Mouse (Mus musculus) liver, adult 2 months (tissue): ENCODE measurements at regions not wholly inside any gene's neighbourhood (a gene's known extent, or its start where the extent isn't known, plus 50 kb on each side); places are given as distances from the start of the nearest gene placed in this dataset.
"Not testable (repeated sequence)": the region's sequence is repeated elsewhere in the genome, so short reads cannot be mapped to it uniquely, and the experiment has no call there.

Experiments used
- DNase-seq: peaks from one replicate; pipeline ENCODE4 v3.0.0-alpha.2; 2011; ENCODE audit warnings: low read depth, low spot score; ENCODE audit errors: extremely low read depth
- H3K27ac ChIP-seq: fragments of 200-500 bp; replicated peaks from 2 replicates; pipeline ENCODE4 v1.5.1; 2012; ENCODE audit warnings: low read depth, mild to moderate bottlenecking, control low read depth, inconsistent platforms, low read length; ENCODE audit not compliant: insufficient read depth
- H3K27me3 ChIP-seq: fragments of 200-500 bp; 2 replicates; pipeline ENCODE4 v1.6.1; 2012; ENCODE audit warnings: mild to moderate bottlenecking, moderate library complexity, low read length, inconsistent platforms; ENCODE audit not compliant: control insufficient read depth, insufficient read depth
- H3K36me3 ChIP-seq: fragments of 200-500 bp; 2 replicates; pipeline ENCODE4 v1.6.1; 2012; ENCODE audit warnings: low read length, inconsistent platforms; ENCODE audit not compliant: control insufficient read depth, insufficient read depth
- H3K4me1 ChIP-seq: fragments of 200-500 bp; 2 replicates; pipeline ENCODE4 v1.6.1; 2011; ENCODE audit warnings: low read length; ENCODE audit not compliant: control insufficient read depth, insufficient read depth
- H3K4me3 ChIP-seq: fragments of 200-500 bp; 2 replicates; pipeline ENCODE4 v1.5.1; 2011; ENCODE audit warnings: low read depth, mild to moderate bottlenecking, control low read depth, low read length, moderate library complexity; ENCODE audit not compliant: insufficient read depth
- H3K79me2 ChIP-seq: fragments of 200-500 bp; 2 replicates; pipeline ENCODE4 v1.6.1; 2012; ENCODE audit warnings: inconsistent platforms, mild to moderate bottlenecking, low read length, moderate library complexity; ENCODE audit not compliant: control insufficient read depth, insufficient read depth
- H3K9ac ChIP-seq: fragments of 200-500 bp; 2 replicates; pipeline ENCODE4 v1.6.1; 2012; ENCODE audit warnings: low read depth, mild to moderate bottlenecking, control low read depth, inconsistent platforms, low read length
- CTCF ChIP-seq: fragments of 200-500 bp; IDR thresholded peaks from 2 replicates; pipeline ENCODE4 v1.5.1; 2011; ENCODE audit warnings: low read depth, low read length, control low read depth
- POLR2A ChIP-seq: fragments of 200-500 bp; IDR thresholded peaks from 2 replicates; pipeline ENCODE4 v1.6.1; 2011; ENCODE audit warnings: low read length, control low read depth; ENCODE audit not compliant: insufficient read depth; ENCODE audit errors: extremely low read depth
- WGBS: fragments of 180-500 bp; shearing (Covaris S2); methylation state at CpG from one replicate; pipeline ENCODE4 v1.1.7; 2018; 5-methylcytosine and 5-hydroxymethylcytosine counted together

GRCm38 (mm10) chr5:97737339-97737738 is 280.5 kb upstream of the Gk2 start:
- H3K36me3 ChIP-seq = no peaks in the 10 kb centered on the region
- 84% methylated on average over 2 of the region's 2 CpGs for WGBS
- no peaks in the 10 kb centered on the region for H3K4me1 ChIP-seq
- no peaks in the 10 kb centered on the region for H3K27me3 ChIP-seq
- no peak for DNase-seq
- H3K27ac ChIP-seq = no peak overlapping the region
- TF ChIP-seq CTCF = no peak
- TF ChIP-seq POLR2A = no peak
- H3K79me2 ChIP-seq = no peaks in the 10 kb centered on the region
- no peak overlapping the region for H3K9ac ChIP-seq
- no peak overlapping the region for H3K4me3 ChIP-seq

- Histone ChIP-seq H3K9ac (no peak overlapping the region), H3K36me3 (no peaks in the 10 kb centered on the region), H3K27ac (no peak overlapping the region), H3K27me3 (no peaks in the 10 kb centered on the region), H3K79me2 (no peaks in the 10 kb centered on the region), H3K4me1 (no peaks in the 10 kb centered on the region), H3K4me3 (no peak overlapping the region)
- no peak for TF ChIP-seq CTCF
- TF ChIP-seq POLR2A = no peak
- no peak for DNase-seq
- WGBS = 65% methylated on average over 4 of the region's 4 CpGs
Observed at GRCm38 (mm10) chr5:97730920-97731319, 274.1 kb upstream of the Gk2 start.

GRCm38 (mm10) chr5:97719364-97719763 is 262.5 kb upstream of the Gk2 start:
- not testable (repeated sequence) for DNase-seq, H3K36me3 ChIP-seq, H3K79me2 ChIP-seq, H3K27me3 ChIP-seq, H3K9ac ChIP-seq, H3K4me1 ChIP-seq, H3K4me3 ChIP-seq, H3K27ac ChIP-seq
- 79% methylated on average over 4 of the region's 4 CpGs for WGBS

- H3K4me1 ChIP-seq = no peaks in the 10 kb centered on the region
- H3K9ac ChIP-seq = no peak overlapping the region
- H3K36me3 ChIP-seq = no peaks in the 10 kb centered on the region
- H3K4me3 ChIP-seq = no peak overlapping the region
- H3K27ac ChIP-seq = no peak overlapping the region
- no peaks in the 10 kb centered on the region for H3K79me2 ChIP-seq
- 94% methylated on average over 3 of the region's 3 CpGs for WGBS
- no peaks in the 10 kb centered on the region for H3K27me3 ChIP-seq
- no peak for DNase-seq
- TF ChIP-seq CTCF (no peak), POLR2A (no peak)
Observed at GRCm38 (mm10) chr5:97705270-97705669, 248.4 kb upstream of the Gk2 start.

GRCm38 (mm10) chr5:97700507-97700906 is 243.7 kb upstream of the Gk2 start:
- DNase-seq = no peak
- Histone ChIP-seq H3K4me1 (no peaks in the 10 kb centered on the region), H3K4me3 (no peak overlapping the region), H3K27me3 (no peaks in the 10 kb centered on the region), H3K36me3 (no peaks in the 10 kb centered on the region), H3K27ac (no peak overlapping the region), H3K79me2 (no peaks in the 10 kb centered on the region), H3K9ac (no peak overlapping the region)
- no peak for TF ChIP-seq CTCF
- no peak for TF ChIP-seq POLR2A
- 74% methylated on average over 3 of the region's 3 CpGs for WGBS

- peak; percentile 36 for DNase-seq
- Histone ChIP-seq H3K4me1 (no peaks in the 10 kb centered on the region), H3K9ac (no peak overlapping the region), H3K27me3 (no peaks in the 10 kb centered on the region), H3K27ac (no peak overlapping the region), H3K36me3 (no peaks in the 10 kb centered on the region), H3K79me2 (no peaks in the 10 kb centered on the region), H3K4me3 (no peak overlapping the region)
- TF ChIP-seq POLR2A (no peak), CTCF (no peak)
- 34% methylated on average over 8 of the region's 8 CpGs for WGBS
Observed at GRCm38 (mm10) chr5:97697581-97698134, 240.8 kb upstream of the Gk2 start.
